Mouse (Mus musculus) heart, embryonic 11.5 days (tissue): ENCODE data around the gene Cerk. TPM values are rescaled to one million over a fixed set of nuclear protein-coding genes. Genes with fewer than 3 reads are reported as not detected.

Experiments
- ATAC-seq: fragments of 200-750 bp; cut with Nextera tagmentation; replicated peaks from 2 replicates; pipeline ENCODE4 v1.8.0; 2017; ENCODE audit warnings: moderate library complexity; ENCODE audit not compliant: insufficient number of reproducible peaks, low FRiP score, low TSS enrichment
- H3K27ac ChIP-seq: fragments of 300-500 bp; sonication (generic); 2 replicates; pipeline ENCODE4 v1.5.1; 2014; ENCODE audit warnings: mild to moderate bottlenecking, low read depth, low read length
- H3K27me3 ChIP-seq: fragments of 300-500 bp; sonication (generic); 2 replicates; pipeline ENCODE4 v1.6.1; 2014; ENCODE audit warnings: mild to moderate bottlenecking, low read length, mixed read lengths; ENCODE audit not compliant: control insufficient read depth, insufficient read depth
- H3K36me3 ChIP-seq: fragments of 300-500 bp; sonication (generic); 2 replicates; pipeline ENCODE4 v1.6.1; 2014; ENCODE audit warnings: mild to moderate bottlenecking, low read length, moderate library complexity, mixed read lengths; ENCODE audit not compliant: control insufficient read depth, insufficient read depth
- H3K4me1 ChIP-seq: fragments of 300-500 bp; sonication (generic); 2 replicates; pipeline ENCODE4 v1.6.1; 2014; ENCODE audit warnings: low read length; ENCODE audit not compliant: control insufficient read depth, insufficient read depth
- H3K4me2 ChIP-seq: fragments of 300-500 bp; sonication (generic); 2 replicates; pipeline ENCODE4 v1.6.1; 2014; ENCODE audit warnings: mild to moderate bottlenecking, moderate library complexity
- H3K4me3 ChIP-seq: fragments of 300-500 bp; sonication (generic); 2 replicates; pipeline ENCODE4 v1.5.1; 2014; ENCODE audit warnings: low read depth, low read length
- H3K9ac ChIP-seq: fragments of 300-500 bp; sonication (generic); 2 replicates; pipeline ENCODE4 v1.6.1; 2014; ENCODE audit warnings: mild to moderate bottlenecking, low read depth, low read length, moderate library complexity
- H3K9me3 ChIP-seq: fragments of 300-500 bp; sonication (generic); replicated peaks from 2 replicates; pipeline ENCODE4 v1.6.1; 2016; ENCODE audit warnings: low read length; ENCODE audit not compliant: control insufficient read depth
- WGBS: fragments of 180-500 bp; shearing (Covaris S2); extraction: QIAGEN DNeasy Blood & Tissue Kit; methylation state at CpG from one replicate; pipeline ENCODE4 v1.1.7; 2014; ENCODE audit not compliant: insufficient replicate concordance; 5-methylcytosine and 5-hydroxymethylcytosine counted together
- polyA plus RNA-seq: library from polyadenylated mRNA; unstranded; fragments of >200 nt; fragmentation: Nextera tagmentation; extraction: Ambion mirVana; gene quantifications from 2 replicates; pipeline ENCODE4 v1.2.1, GENCODE M21; 2014

Gene Cerk
- polyA plus RNA-seq, 1 experiment from 2014 or later: 10.1 TPM

DNA sequence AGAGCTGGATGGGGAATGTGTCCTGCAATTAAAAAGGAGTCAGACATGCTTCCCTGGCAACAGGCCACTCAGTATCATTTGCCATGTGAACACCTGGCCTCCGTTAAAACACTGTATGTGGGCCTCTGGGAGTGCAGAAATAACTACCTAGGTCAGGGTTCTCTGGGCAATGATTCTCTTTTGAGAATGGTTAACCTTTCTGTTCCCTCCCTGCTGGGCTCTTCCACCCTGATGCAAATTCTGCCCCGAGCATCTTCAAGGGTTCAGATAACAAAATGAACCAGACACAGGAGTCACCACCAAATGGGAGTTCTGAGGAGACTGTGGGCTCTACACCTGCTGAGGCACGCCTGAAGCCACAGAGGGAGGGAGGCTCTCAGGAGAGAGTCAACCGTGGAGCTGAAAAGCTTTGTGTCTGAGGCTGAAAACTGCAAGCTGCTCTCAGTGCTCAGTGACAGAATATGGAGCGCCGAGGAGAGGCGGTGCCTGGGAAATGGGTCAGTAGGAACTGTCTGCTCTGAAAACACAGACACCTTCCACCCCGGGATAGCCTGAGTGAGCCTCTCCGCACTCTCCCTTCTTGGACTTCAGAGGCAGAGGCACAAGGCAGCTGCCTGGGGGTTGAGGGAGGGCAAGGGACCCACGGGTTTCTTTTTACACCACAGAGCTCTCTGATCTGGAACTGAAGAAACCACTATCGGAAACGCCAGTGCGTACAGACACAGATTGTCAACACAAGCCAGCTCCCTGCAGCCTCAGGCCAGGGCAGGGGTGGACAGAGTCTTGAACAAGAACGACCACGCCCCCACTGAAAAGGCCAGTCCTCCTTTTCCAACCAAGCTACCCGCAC, 12.6 kb downstream of the Cerk start:
- no peak overlapping the region for H3K9ac ChIP-seq
- peak overlapping the region; percentile 25 for H3K4me2 ChIP-seq
- no peaks in the 10 kb centered on the region for H3K36me3 ChIP-seq
- peaks cover 63% of the 10 kb centered on the region for H3K4me1 ChIP-seq
- ATAC-seq: no peak
- WGBS: 29% methylated on average over 16 of the region's 16 CpGs
- no peaks in the 10 kb centered on the region for H3K9me3 ChIP-seq
- 0 out of 2 replicates have a peak overlapping the region, but pooled peaks have one; percentile 22 for H3K27ac ChIP-seq
- H3K27me3 ChIP-seq: no peaks in the 10 kb centered on the region
- no peak overlapping the region for H3K4me3 ChIP-seq

DNA sequence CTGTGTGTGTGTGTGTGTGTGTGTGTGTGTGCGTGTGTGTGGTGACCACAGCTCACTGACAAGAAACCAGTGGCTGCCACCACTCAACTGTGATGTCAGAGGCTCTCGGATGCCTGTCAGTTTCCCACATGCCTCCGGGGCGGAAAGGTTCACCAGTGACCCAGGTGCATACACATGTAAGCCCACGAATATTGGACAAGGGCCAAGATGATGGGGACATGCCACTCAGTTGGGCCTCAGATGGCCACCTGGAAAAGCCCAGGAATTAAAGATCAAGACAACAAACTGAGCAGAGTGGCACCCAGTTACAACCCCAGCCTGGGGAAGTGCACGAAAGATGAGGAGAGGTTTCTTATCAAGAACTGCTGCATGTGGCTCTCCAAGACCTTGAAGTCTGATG, 13.4 kb downstream of the Cerk start:
- Histone ChIP-seq H3K36me3 (no peaks in the 10 kb centered on the region), H3K9me3 (no peaks in the 10 kb centered on the region), H3K27ac (0 out of 2 replicates have a peak overlapping the region, but pooled peaks have one; percentile 22), H3K9ac (no peak overlapping the region), H3K27me3 (no peaks in the 10 kb centered on the region), H3K4me1 (peaks cover 68% of the 10 kb centered on the region), H3K4me3 (no peak overlapping the region), H3K4me2 (peak overlapping the region; percentile 2)
- ATAC-seq: no peak
- WGBS: 35% methylated on average over 6 of the region's 6 CpGs

DNA sequence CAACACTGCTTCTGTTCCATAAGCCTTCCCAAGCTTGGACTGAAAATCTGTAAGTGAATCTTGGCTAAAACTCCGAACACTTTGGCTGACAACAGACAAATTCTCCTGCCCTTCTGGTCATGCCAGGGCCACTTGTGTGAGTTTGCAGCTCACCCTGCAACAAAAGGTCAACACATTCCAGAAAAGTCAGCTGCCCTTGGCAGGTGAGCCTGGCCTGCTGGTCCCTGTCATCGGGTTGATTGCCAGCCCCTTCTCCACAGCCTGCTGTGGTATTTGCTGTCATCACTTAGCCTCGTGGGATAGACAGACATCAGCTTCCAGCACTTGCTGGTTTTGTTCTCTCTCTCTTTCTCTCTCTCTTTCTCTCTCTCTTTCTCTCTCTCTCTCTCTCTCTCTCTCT, 13.8 kb downstream of the Cerk start:
- no peak for ATAC-seq
- no peak overlapping the region for H3K4me3 ChIP-seq
- no peak overlapping the region for H3K4me2 ChIP-seq
- peaks cover 68% of the 10 kb centered on the region for H3K4me1 ChIP-seq
- no peaks in the 10 kb centered on the region for H3K9me3 ChIP-seq
- H3K27ac ChIP-seq: no peak overlapping the region
- no peak overlapping the region for H3K9ac ChIP-seq
- H3K27me3 ChIP-seq: no peaks in the 10 kb centered on the region
- WGBS: 15% methylated on average over 3 of the region's 3 CpGs
- H3K36me3 ChIP-seq: no peaks in the 10 kb centered on the region

DNA sequence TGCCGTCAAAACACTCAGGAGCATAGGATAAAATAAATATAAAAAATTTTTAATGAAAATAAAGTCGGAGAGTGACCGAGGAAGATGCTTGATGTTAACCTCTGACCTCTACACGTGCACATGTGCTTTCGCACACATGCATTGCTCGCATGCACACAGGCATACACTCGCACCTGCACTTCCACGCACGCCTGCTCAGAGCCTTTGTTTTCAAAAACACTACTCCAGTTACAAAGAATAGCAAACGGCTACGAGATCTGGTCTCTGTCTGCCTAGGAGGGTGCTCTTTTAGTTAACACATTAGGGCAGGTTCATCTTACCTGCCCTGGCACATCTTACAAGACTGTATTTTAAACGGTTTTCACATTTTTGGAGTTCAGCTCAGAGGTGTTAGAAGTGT, 14.6 kb downstream of the Cerk start:
- no peaks in the 10 kb centered on the region for H3K36me3 ChIP-seq

DNA sequence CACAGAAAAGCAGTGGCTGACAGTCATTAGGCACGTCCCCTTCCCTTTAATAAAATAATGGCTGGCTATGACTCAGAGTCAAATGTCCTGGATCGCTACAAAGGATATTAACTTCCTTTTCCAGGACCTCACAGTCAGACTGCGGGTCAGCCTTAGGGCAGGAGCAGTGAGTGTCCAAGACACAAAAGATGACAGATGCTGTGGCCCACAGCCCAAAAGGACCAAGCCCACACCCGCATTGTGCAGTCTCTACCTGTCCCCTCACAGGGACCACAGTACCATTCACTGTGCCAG, 16.2 kb downstream of the Cerk start:
- peaks cover 56% of the 10 kb centered on the region for H3K4me1 ChIP-seq
- no peak overlapping the region for H3K9ac ChIP-seq
- H3K4me2 ChIP-seq: no peak overlapping the region
- 72% methylated on average over 4 of the region's 4 CpGs for WGBS
- H3K9me3 ChIP-seq: no peaks in the 10 kb centered on the region
- no peaks in the 10 kb centered on the region for H3K36me3 ChIP-seq
- no peak overlapping the region for H3K27ac ChIP-seq
- H3K27me3 ChIP-seq: no peaks in the 10 kb centered on the region
- H3K4me3 ChIP-seq: no peak overlapping the region
- no peak for ATAC-seq

More for the DNA sequence above, 14.6 kb downstream of the Cerk start:
- Histone ChIP-seq H3K9ac (no peak overlapping the region), H3K27ac (no peak overlapping the region), H3K27me3 (no peaks in the 10 kb centered on the region), H3K4me1 (peaks cover 63% of the 10 kb centered on the region), H3K4me3 (no peak overlapping the region), H3K9me3 (no peaks in the 10 kb centered on the region), H3K4me2 (no peak overlapping the region)
- WGBS: 78% methylated on average over 12 of the region's 12 CpGs
- ATAC-seq: no peak

DNA sequence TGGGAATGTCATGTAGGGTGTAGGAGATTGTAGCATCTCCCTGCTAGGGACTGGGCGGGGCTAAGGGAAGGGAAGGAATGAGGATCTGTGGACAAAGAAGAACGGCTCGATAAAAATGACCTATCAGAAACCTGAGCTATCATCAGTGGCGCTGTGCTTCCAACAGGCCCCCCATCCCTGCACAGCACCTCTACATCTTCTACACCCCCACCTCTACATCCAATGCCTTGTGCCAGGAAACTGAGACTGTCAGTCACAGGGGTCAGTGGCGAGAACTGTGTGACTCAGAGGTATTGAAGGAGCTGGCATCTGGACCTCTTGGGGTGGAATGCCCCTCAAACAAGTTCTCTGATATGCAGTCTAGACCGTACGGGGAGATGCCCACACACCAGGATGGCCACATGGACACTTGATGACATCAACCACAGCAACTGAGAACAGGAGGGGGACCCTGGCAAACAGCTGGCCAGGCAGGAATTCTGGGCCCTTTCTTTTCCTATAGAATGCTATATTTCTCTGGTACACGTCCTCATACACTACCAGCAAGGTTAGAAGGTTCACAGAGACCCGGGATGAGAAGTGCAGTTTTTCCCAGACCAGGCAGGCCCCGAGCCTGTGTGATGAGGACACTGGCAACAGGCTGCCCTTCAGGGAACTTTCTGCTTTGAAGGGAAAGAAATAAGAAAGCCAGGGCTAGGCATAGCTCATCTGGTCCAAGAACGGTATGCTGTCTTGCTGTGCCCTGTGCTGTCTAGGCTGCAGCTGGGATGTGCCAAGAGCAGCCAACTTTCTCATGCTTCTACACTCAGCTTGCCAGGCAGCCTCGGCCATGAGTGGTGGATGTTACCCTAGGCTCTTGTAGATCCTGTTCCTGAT, 16.8 kb downstream of the Cerk start:
- Histone ChIP-seq H3K4me2 (no peak overlapping the region), H3K9ac (no peak overlapping the region), H3K36me3 (no peaks in the 10 kb centered on the region), H3K9me3 (no peaks in the 10 kb centered on the region), H3K27ac (no peak overlapping the region), H3K27me3 (no peaks in the 10 kb centered on the region), H3K4me1 (peaks cover 52% of the 10 kb centered on the region), H3K4me3 (no peak overlapping the region)
- no peak for ATAC-seq
- 72% methylated on average over 12 of the region's 12 CpGs for WGBS

DNA sequence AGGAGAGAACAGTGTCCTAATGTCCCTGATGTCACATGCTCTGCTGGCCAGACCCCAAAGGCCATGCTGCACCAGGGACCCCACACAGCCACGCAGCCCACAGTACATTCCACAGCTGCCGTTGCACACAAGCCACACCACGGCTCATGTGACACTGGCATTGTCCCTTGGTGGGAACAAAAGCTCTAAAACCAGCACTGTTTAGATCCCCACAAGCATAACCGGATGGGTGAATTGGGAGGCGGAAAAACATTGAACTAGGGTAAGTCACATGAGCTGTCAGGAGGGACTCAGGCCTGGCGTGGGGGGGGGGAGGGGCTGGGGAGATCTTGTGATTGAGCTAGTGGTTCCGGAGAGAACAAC, 17.5 kb downstream of the Cerk start:
- no peak for ATAC-seq
- Histone ChIP-seq H3K4me2 (no peak overlapping the region), H3K27me3 (no peaks in the 10 kb centered on the region), H3K9me3 (no peaks in the 10 kb centered on the region), H3K4me1 (peaks cover 45% of the 10 kb centered on the region), H3K27ac (no peak overlapping the region), H3K9ac (0 out of 2 replicates have a peak overlapping the region, but pooled peaks have one; percentile 3), H3K36me3 (no peaks in the 10 kb centered on the region), H3K4me3 (no peak overlapping the region)
- 55% methylated on average over 7 of the region's 7 CpGs for WGBS

DNA sequence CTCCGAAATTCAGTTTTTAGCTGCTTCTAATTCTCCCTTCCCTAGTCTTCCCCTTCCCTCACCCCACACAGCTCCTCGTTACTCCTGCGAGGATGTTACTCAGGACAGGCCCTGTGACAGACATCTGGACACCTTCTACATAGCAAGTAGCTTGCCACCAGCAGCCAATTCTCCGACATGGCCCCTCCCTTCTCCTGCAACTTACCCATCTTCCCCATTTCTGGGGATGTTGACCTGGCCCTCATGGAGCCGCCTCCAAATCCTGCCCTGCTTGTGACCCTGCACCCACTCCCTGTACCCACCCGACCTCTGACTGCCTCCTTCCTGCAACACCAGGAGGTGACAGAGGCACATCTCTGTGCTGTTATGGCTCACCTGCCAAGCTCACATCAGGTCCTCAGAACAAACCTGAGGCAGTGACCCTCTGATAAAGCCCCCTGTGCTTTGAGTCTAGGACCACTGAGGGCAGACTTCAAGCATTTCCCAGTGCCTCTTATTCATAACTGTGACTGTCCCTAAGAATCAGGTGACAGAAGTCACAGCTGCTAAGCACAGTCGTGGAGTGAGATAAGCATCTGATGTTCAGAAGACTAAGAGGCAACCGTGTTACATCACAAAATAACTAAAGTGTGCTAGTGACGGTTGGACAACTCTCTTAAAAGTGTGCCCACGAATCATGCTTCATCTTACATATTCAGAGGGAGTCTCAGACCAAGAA, 18.0 kb downstream of the Cerk start:
- 69% methylated on average over 10 of the region's 10 CpGs for WGBS
- no peak for ATAC-seq
- Histone ChIP-seq H3K27ac (no peak overlapping the region), H3K27me3 (no peaks in the 10 kb centered on the region), H3K9ac (no peak overlapping the region), H3K4me1 (peaks cover 39% of the 10 kb centered on the region), H3K9me3 (no peaks in the 10 kb centered on the region), H3K4me2 (no peak overlapping the region), H3K36me3 (no peaks in the 10 kb centered on the region), H3K4me3 (no peak overlapping the region)
